Mouse (Mus musculus) hindbrain, postnatal 0 days (tissue): ENCODE results near the gene Efnb1. TPM values are rescaled to one million over a fixed set of nuclear protein-coding genes. Genes with fewer than 3 reads are reported as not detected.

Source experiments
- ATAC-seq: fragments of 200-750 bp; cut with Nextera tagmentation; 2 replicates; pipeline ENCODE4 v1.8.0; 2017; ENCODE audit warnings: mild to moderate bottlenecking, moderate TSS enrichment, moderate library complexity
- DNase-seq: peaks from one replicate; pipeline ENCODE4 v3.0.0-alpha.2; 2015; ENCODE audit warnings: low spot score
- H3K27ac ChIP-seq: fragments of 300-500 bp; sonication (generic); 2 replicates; pipeline ENCODE4 v1.5.1; 2014; ENCODE audit warnings: mild to moderate bottlenecking
- H3K27me3 ChIP-seq: fragments of 300-500 bp; sonication (generic); 2 replicates; pipeline ENCODE4 v1.6.1; 2014; ENCODE audit warnings: low read length, mixed read lengths; ENCODE audit not compliant: insufficient read depth
- H3K36me3 ChIP-seq: fragments of 300-500 bp; sonication (generic); 2 replicates; pipeline ENCODE4 v1.6.1; 2014; ENCODE audit warnings: low read length, mixed read lengths; ENCODE audit not compliant: insufficient read depth
- H3K4me1 ChIP-seq: fragments of 300-500 bp; sonication (generic); 2 replicates; pipeline ENCODE4 v1.6.1; 2014; ENCODE audit warnings: antibody characterized with exemption, low read length, mixed read lengths; ENCODE audit not compliant: insufficient read depth
- H3K4me2 ChIP-seq: fragments of 300-500 bp; sonication (generic); 2 replicates; pipeline ENCODE4 v1.6.1; 2014; ENCODE audit warnings: low read depth, mild to moderate bottlenecking, low read length, moderate library complexity, mixed read lengths
- H3K4me3 ChIP-seq: fragments of 300-500 bp; sonication (generic); 2 replicates; pipeline ENCODE4 v1.5.1; 2014; ENCODE audit warnings: low read length
- H3K9ac ChIP-seq: fragments of 300-500 bp; sonication (generic); replicated peaks from 2 replicates; pipeline ENCODE4 v1.6.1; 2014; ENCODE audit warnings: mild to moderate bottlenecking, low read length, moderate library complexity, mixed read lengths
- H3K9me3 ChIP-seq: fragments of 300-500 bp; sonication (generic); 2 replicates; pipeline ENCODE4 v1.6.1; 2016; ENCODE audit warnings: low read length, mixed read lengths
- CTCF ChIP-seq: IDR thresholded peaks from 2 replicates; pipeline ENCODE4 v1.5.1; 2016; ENCODE audit warnings: antibody characterized with exemption, control low read depth, low read depth
- WGBS: fragments of 180-500 bp; shearing (Covaris S2); extraction: QIAGEN DNeasy Blood & Tissue Kit; methylation state at CpG from one replicate; pipeline ENCODE4 v1.1.7; 2014; 5-methylcytosine and 5-hydroxymethylcytosine counted together
- polyA plus RNA-seq: library from polyadenylated mRNA; unstranded; fragments of >200 nt; fragmentation: Nextera tagmentation; extraction: Ambion mirVana; gene quantifications from 2 replicates; pipeline ENCODE4 v1.2.1, GENCODE M21; 2015
- total RNA-seq: library from RNA; depleted of rRNA; stranded (reverse); fragments of >200 nt; gene quantifications from 2 replicates; pipeline ENCODE4 v1.2.3, GENCODE M21; 2014

The Efnb1 gene
- total and polyA plus RNA-seq, 2 experiments from 2014 or later: 15.3 to 30.1 TPM

- Histone ChIP-seq H3K4me2 (no peak overlapping the region), H3K36me3 (no peaks in the 10 kb centered on the region), H3K27ac (no peak overlapping the region), H3K9ac (no peak overlapping the region), H3K9me3 (no peaks in the 10 kb centered on the region), H3K4me1 (no peaks in the 10 kb centered on the region), H3K4me3 (no peak overlapping the region), H3K27me3 (no peaks in the 10 kb centered on the region)
- no peak for TF ChIP-seq CTCF
- 0 out of 2 replicates have a peak, but pooled peaks have one; percentile 19 for ATAC-seq
- 35% methylated on average over 9 of the region's 9 CpGs for WGBS
- no peak for DNase-seq
Observed at GRCm38 (mm10) chrX:99152566-99153265, 16.8 kb downstream of the Efnb1 start.

GRCm38 (mm10) chrX:99153266-99153646 lies 17.3 kb downstream of the Efnb1 start:
- ATAC-seq: no peak
- WGBS: 28% methylated on average over 3 of the region's 3 CpGs
- Histone ChIP-seq H3K27ac (no peak overlapping the region), H3K4me3 (no peak overlapping the region), H3K9me3 (no peaks in the 10 kb centered on the region), H3K27me3 (no peaks in the 10 kb centered on the region), H3K36me3 (no peaks in the 10 kb centered on the region), H3K4me1 (no peaks in the 10 kb centered on the region), H3K9ac (no peak overlapping the region), H3K4me2 (no peak overlapping the region)
- TF ChIP-seq CTCF: no peak
- DNase-seq: no peak

- TF ChIP-seq CTCF: no peak
- H3K4me1 ChIP-seq: no peaks in the 10 kb centered on the region
- DNase-seq: no peak
- no peak overlapping the region for H3K27ac ChIP-seq
- no peak for ATAC-seq
- H3K4me2 ChIP-seq: no peak overlapping the region
- H3K4me3 ChIP-seq: no peak overlapping the region
- no peaks in the 10 kb centered on the region for H3K27me3 ChIP-seq
- no peaks in the 10 kb centered on the region for H3K36me3 ChIP-seq
- 80% methylated on average over 5 of the region's 5 CpGs for WGBS
- H3K9ac ChIP-seq: no peak overlapping the region
- H3K9me3 ChIP-seq: no peaks in the 10 kb centered on the region
Observed at GRCm38 (mm10) chrX:99154358-99154757, 18.4 kb downstream of the Efnb1 start.

- Histone ChIP-seq H3K4me3 (no peak overlapping the region), H3K36me3 (no peaks in the 10 kb centered on the region), H3K9me3 (no peaks in the 10 kb centered on the region), H3K4me1 (no peaks in the 10 kb centered on the region), H3K27ac (no peak overlapping the region), H3K9ac (no peak overlapping the region), H3K27me3 (no peaks in the 10 kb centered on the region), H3K4me2 (no peak overlapping the region)
- no peak for ATAC-seq
- no peak for DNase-seq
- TF ChIP-seq CTCF: no peak
- 84% methylated on average over 8 of the region's 8 CpGs for WGBS
Observed at GRCm38 (mm10) chrX:99159020-99159419, 23.1 kb downstream of the Efnb1 start.

- WGBS: 87% methylated on average over 2 of the region's 2 CpGs
- Histone ChIP-seq H3K4me3 (no peak overlapping the region), H3K9me3 (no peaks in the 10 kb centered on the region), H3K27ac (no peak overlapping the region), H3K9ac (no peak overlapping the region), H3K27me3 (no peaks in the 10 kb centered on the region; the same call in 1 of the 2 replicates), H3K4me1 (no peaks in the 10 kb centered on the region), H3K36me3 (no peaks in the 10 kb centered on the region), H3K4me2 (no peak overlapping the region)
- no peak for ATAC-seq
- no peak for TF ChIP-seq CTCF
- DNase-seq: no peak
Observed at GRCm38 (mm10) chrX:99164111-99164510, 28.2 kb downstream of the Efnb1 start.

GRCm38 (mm10) chrX:99164855-99165368 lies 29.0 kb downstream of the Efnb1 start:
- H3K9ac ChIP-seq: no peak overlapping the region
- H3K9me3 ChIP-seq: no peaks in the 10 kb centered on the region
- no peak for TF ChIP-seq CTCF
- DNase-seq (no peak), ATAC-seq (no peak)
- no peak overlapping the region for H3K27ac ChIP-seq
- no peaks in the 10 kb centered on the region; the same call in 1 of the 2 replicates for H3K27me3 ChIP-seq
- H3K4me1 ChIP-seq: no peaks in the 10 kb centered on the region
- H3K4me2 ChIP-seq: no peak overlapping the region
- WGBS: 48% methylated on average over 4 of the region's 4 CpGs
- no peaks in the 10 kb centered on the region for H3K36me3 ChIP-seq
- no peak overlapping the region for H3K4me3 ChIP-seq

- no peak for ATAC-seq
- TF ChIP-seq CTCF: no peak
- H3K27me3 ChIP-seq: no peaks in the 10 kb centered on the region; the same call in 1 of the 2 replicates
- 87% methylated on average over 1 of the region's 1 CpGs for WGBS
- H3K36me3 ChIP-seq: no peaks in the 10 kb centered on the region
- H3K9me3 ChIP-seq: no peaks in the 10 kb centered on the region
- no peaks in the 10 kb centered on the region for H3K4me1 ChIP-seq
- H3K9ac ChIP-seq: no peak overlapping the region
- H3K4me2 ChIP-seq: no peak overlapping the region
- no peak overlapping the region for H3K4me3 ChIP-seq
- H3K27ac ChIP-seq: no peak overlapping the region
- no peak for DNase-seq
Observed at GRCm38 (mm10) chrX:99167014-99167413, 31.1 kb downstream of the Efnb1 start.
